Mouse (Mus musculus): ENCODE results near the gene Syt1.

The Syt1 gene

DNA sequence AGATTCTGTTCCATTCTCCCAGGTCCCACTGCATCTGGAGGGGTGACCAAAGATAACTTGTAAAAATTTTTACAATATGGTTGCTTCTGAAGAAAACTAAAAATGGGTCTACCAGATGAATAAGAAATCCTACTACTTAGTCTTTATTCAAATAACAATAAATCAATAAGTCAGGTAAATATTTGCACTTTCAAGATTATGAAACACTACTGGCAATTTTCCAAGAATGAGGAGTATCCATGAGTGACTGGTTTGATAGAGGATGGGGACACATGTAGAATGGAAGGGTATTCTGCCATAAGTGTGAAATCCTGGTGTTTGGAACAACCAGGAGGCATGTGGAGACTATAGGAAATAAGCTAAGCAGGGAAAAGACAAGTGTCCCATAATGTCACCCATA lies 124.0 kb downstream of the Syt1 start:
- intact Hi-C loops (cut with DNase I): no loop called here

DNA sequence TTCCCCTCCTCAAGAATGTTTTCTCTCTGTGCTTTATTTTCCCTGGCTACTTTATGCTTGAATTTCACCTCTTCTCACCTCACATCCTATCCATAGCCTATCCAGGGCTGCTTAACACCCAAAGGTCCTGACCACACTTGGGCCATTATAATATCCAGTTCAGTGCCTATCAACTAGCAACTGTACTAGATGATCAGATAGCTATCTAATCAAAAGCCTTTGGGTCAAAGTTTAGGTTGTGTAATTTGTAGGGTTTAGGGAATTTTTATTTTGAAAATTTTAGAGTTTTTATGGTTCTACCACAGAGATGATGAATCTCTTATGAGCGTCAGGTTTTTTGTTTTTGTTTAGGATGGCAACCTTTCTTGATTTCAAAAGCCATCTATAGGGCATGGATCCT lies 125.0 kb downstream of the Syt1 start:
- intact Hi-C loops (cut with DNase I): no loop called here

DNA sequence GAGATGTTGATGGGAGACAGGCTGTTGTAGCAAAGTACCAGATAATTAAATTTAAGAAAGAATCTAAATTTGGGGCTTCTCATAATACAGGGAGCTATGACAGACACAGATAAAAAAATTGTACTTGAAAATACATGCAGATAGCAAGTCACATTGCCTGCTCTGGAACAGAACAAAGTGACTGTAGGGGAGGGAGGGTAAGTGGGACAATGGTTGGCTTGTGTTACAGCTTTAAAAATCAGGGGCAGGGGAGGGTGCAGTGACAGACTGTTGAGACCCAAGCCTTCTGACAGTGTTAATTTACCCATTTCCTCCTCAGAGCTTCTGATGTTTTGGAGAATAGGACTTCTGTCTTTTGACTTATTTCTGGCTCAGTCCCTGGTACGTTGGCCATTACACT lies 126.3 kb downstream of the Syt1 start:
- intact Hi-C loops (cut with DNase I): no loop called here

DNA sequence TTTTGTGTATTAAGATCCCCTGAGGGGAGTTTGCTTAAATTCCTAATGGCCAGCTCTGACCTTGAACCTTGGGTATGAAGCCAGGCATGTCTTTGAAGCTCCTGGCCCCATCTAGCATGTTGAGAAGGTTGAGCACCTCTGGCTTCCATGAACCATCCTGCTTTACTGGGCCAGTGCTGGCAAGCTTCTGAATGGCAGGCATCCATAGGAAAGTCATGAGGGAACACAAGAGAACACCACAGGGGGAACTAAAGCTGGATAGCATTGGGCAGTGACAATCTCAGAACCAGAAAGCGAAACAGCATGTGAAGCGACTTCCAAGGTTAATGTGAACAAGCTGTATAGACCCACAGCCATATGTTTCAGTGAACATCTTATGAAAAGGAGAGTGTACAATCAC lies 130.4 kb downstream of the Syt1 start:
- intact Hi-C loops (cut with DNase I): no loop called here

DNA sequence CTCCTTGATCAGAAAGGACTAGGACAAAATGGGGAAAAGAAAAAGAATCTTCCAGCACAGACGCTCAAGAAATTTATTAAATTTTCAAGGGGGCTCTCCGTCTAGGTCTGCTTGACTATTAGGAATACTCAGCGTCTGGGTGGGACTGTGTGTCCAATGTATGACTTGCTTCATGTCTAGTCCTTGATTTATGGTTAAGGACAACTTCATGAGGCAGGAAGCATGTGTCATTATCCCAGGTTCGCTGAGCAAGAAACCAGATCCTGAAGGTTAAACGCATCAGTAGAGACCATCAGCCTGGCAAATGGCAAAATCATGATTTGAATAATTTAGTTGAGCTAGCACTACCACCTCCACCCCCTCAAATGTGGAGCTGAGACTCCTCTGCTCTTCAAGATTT lies 135.1 kb downstream of the Syt1 start:
- intact Hi-C loops (cut with DNase I): no loop called here

DNA sequence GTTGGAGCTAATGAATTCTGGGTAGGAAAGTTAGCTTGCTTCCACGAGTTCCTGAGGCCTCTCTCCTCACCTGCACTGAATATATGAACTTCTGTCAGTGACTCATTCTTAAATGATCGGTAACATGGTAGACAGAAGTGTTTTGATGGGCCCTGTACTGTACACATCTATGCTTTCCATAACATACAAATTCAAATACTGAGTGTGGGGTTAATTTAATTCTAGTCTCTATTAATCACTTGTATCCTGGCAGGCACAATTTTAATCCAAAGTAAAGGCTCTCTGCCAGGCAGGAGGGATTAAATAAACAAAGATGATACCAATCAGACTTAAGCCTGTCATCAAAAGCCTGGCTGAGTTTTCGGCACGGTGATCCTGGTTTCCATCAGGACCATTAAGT lies 136.1 kb downstream of the Syt1 start:
- intact Hi-C loops (cut with DNase I): no loop called here

DNA sequence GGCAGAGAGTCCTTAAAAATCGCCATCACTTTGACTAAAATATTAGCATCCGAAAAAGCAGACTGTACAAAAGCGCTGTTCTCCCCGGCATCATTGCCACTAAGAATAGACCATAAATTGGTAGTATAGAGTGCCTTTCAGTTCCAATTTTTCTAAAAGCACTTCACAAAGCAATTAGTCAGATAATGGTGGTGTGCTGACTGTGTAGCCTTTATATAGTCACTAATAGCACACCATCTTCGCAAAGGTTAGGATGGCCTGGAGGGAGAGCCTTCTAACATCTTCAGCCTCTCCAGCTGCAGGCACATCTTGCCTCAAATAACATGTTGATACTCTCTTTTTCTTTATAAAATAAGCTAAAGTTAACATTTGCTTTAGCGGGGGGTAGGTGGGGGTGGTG lies 138.4 kb downstream of the Syt1 start:
- intact Hi-C loops (cut with DNase I): no loop called here

DNA sequence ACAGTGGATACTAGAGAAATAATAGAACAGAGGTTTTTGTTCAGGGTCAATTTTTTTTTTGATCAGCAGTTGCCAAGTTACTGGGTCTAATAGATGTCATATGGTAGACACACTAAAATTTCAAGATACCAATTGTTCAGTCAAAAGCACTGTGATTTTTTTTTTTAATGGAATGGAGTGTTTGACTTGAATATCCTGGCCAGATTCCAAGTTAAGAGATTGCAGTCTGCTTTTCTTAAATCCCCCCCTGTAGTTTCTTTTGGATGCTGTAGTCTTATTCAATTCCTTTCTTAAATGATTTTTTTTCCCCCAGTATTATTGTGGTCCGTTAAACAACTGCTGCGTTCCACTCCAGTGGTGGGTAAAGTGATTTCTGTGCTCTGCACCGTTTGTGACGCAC lies 140.2 kb downstream of the Syt1 start:
- intact Hi-C loops (cut with DNase I): no loop called here

DNA sequence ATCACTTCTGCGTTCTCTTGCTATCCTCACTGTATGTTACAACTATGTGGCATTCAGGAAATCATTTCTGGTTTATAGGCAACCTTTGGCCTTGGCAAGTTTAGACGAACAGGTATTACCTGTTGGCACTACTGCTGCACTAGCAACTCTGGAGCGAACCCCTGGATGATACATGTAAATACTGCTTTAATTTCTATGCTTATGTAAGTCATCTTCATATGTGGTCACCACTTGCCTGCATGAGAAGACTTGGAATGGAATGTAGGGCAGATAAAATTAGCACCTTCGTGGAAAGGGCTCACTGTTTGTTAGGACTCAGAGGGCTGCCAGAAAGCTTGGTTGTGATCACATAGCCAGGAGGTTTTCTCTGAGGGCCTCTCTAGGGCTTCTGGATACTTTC lies 142.6 kb downstream of the Syt1 start:
- intact Hi-C loops (cut with DNase I): no loop called here

DNA sequence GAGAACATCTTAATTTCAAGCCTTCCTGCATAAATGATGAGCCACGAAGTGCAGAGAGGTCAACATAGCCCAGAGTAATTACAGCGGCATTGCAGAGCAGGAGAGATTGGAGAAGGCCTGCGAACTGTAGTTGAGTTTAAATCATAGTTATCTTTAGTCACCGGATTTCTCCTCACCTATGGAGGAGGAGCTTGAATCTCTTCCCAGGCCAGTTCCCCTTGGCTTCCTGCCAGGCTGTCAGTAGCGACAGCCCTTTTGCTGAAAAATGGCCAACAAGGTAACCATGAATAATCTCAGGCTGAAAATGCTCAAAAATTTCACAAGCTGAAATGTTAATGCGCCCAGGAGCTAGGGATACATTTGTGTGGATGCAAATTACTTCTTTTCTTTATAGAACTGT lies 143.6 kb downstream of the Syt1 start:
- intact Hi-C loops (cut with DNase I): no loop called here

DNA sequence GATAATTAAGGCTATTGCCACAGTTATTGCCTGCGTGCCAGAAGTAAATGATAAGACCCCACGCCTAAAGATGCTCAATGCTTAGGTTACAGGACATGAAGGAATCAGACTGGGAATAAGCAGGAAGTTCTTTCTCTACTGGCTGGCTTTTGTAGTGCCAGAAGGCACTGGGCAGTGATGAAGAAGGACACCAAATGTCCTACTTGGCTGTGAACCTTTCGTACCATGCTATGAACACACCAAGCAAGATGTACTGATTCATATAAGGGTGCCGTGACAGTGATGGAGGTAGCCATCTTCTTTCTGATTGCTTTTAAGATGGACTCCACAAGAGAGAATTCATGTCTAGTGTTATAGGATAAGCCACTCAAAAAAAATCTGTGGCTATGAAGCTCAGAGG lies 145.2 kb downstream of the Syt1 start:
- intact Hi-C loops (cut with DNase I): no loop called here

DNA sequence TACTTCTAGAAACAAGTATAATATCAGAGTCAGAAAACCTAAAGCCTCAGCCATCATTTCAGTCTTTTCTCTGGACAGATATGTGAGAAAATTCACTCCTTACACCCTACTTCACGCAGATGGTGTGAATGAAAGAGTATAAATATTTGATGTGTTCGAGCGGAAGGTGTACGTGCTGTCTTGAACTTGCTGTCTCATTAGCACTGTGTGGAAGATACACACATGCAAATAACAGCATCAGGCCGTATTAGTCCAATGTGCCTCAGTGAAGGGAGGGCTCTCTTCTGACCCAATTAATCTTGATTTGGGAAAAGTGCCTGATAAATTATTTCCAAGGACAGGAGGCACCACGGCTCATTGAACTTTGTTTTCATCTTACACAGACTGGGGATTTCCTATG lies 154.8 kb downstream of the Syt1 start:
- intact Hi-C loops (cut with DNase I): no loop called here

DNA sequence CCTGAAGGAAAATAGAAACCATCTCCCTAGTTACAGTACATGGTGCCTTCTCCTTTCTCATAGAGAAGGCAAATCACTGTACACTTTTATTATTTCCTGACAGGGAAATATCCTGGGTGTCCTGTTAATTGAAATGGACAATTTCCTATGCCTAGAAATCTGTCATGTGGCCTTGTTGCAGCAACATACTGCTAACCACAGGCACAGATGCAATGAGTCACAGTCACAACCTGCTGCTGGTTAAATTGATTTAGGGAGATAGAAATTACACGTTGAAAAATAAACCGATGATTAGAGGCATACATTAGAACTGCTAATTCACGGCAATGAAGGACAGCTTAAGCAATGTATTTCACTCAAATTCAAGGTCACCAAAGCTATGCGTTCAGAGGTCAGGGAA lies 158.0 kb downstream of the Syt1 start:
- intact Hi-C loops (cut with DNase I): no loop called here

DNA sequence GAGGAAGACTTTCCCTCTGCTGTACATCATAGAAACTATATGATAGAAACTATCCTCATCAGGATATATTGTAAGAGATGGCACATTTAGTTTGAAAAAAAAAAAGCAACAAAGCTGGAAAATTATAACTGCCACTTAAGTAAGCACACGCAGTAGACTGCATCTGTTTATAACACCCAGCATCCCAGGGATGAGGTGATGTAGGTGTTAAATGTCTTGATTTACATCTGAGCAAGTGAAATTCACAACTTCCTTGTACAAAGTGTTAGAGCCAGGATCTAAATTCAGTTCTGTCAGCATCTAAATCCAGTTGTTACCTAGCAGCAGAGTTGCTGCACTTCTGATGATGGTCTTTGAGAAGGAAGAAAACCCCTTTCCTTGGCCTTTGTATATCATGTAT lies 173.3 kb downstream of the Syt1 start:
- intact Hi-C loops (cut with DNase I): no loop called here

DNA sequence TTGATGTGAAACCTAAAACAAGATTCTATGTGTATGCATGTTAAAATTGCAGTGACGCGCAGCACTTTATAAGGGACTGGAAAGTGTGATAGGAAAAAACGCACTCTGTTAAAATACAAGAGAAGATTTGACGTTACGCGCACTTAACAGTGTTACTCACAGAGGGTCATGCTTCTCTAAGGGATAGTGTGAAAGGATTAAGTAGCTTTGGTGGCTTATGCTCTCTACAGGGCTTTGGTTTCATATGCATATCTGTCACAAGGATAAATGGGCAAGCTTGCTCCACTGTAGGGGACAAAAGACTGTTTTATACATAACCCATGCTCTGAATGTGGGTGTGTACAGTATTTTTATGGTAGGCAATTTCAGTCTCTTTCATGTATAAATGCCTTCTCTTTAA lies 178.5 kb downstream of the Syt1 start:
- intact Hi-C loops (cut with DNase I): no loop called here

DNA sequence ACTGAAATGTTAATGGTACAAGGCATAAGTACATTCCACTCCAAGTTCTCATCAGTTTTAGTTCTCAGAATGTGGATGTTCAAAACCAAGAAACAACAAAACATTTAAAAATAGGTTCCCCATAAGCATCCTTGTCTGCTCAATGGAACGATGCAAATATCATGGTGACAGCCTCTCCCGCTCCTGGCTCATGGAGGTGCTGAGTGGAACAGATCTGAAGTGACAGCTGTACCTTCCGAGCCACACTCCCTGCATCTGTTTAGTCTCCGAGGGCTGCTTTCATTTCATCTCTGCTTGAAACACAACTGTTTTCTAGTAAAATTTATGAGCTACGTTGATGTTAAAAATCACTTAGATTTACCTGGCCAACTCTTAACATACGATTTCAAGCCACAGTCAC lies 179.0 kb downstream of the Syt1 start:
- intact Hi-C loops (cut with DNase I): no loop called here

DNA sequence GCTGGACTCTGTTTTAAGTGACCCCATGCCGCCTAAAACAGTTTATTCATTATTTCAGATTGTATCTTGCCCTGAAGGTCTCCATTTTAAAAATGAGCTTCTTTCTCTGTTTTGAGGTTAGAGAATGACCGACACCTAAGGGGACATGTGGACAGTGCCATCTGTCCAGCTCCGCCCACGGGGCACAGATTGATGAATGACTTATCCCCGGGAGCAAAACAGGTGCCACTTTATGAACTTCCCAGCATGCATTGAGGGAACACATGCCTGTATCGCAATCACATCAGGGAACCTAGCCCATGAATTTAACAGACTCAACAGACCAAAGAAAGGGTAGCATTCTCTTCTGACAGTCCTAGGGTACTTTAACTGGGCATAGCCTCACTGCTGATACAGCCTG lies 188.5 kb downstream of the Syt1 start:
- intact Hi-C loops (cut with DNase I): no loop called here

DNA sequence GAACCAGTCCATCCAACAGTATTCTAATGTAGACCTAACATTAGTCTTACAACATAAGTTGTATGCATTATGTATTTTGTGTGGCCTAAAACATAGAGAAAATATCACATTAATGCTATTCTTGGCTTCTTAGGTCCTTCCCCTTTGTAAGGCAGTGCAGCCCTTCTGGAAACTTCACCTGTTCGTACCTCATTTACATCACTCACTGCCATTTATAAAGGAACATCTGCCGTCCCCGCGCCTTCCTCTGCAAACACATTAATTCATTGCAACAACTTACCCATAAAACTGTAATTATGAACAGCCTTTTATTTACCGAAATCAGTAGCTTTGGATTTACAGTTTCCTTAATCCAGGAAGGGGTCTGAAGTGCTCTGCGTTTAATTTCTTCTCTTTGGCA lies 195.4 kb downstream of the Syt1 start:
- intact Hi-C loops (cut with DNase I): no loop called here

DNA sequence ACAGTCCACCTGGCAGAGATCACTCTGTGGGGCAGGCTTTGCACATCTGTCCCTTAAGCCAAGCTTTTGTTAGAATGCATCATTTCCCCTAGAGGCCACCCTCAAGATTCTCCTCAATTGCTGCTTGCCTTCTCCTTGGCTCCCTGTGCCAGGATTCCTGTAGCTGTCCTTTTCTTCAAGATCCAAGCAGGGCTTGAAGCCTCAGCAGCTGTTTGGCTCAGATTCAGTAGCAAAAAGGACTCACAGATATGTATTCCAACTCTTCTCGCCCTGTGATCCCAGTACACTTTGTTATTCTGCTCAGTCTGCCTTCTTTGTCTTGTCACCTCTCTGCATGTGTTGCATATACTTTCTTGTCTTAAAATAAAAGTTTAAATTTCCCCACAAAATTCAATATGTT lies 206.4 kb downstream of the Syt1 start:
- intact Hi-C loops (cut with DNase I): no loop called here

DNA sequence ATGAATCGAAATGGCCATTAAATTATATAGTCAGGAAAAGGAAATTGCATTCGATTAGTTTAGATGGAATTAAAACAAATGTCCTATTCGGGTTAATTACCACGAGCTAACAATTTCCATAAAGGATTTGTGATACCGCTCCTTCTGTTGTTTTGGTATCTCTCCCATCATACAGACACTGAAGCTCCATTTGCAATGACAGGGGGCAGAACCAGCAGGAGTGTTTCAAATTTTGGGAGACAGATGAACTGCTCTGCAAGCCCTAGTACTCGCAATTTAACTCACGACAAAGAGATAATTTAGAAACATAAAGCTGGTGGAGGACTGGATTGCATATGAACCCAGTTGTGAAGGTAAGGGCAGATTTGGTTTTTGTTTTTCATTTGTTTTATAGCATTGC lies 210.0 kb downstream of the Syt1 start:
- intact Hi-C loops (cut with DNase I): no loop called here

DNA sequence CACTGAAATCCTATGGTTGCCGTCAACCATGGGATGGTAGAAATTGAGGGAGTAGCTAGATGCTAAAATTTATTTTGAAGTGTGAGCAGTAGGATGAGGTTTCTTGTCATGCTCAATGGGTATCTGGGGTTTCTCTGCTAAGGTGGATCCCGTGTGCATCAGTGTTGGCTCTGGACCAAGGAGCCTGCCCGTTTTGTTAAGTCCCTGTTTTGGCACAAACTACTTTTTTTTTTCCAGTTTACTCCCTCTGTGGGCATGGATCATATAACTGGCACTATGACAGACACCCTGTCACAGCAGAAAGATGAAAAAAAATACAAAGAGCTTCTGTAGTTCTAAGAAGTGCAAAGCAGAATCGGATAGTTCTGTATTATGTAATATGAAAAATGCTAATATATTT lies 212.0 kb downstream of the Syt1 start:
- intact Hi-C loops (cut with DNase I): no loop called here

DNA sequence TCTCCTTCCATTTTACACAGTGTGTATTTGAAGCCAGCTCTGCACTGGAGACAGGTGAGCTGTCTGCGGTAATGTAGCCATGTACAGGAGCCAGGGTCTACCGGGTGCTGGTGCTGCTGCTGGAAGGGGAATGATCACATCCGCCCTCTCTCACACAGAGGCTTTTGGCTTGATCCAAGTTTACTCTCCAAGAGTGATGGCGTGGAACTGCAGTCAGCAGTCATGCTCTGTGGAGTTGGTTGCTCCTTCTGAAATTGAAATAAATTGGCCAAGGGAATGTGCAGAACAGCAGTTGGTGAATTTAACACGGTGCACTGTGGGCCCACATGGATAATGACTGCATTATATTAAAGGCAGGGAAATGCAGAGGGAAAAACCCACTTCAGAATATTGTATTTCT lies 228.0 kb downstream of the Syt1 start:
- intact Hi-C loops (cut with DNase I): no loop called here

DNA sequence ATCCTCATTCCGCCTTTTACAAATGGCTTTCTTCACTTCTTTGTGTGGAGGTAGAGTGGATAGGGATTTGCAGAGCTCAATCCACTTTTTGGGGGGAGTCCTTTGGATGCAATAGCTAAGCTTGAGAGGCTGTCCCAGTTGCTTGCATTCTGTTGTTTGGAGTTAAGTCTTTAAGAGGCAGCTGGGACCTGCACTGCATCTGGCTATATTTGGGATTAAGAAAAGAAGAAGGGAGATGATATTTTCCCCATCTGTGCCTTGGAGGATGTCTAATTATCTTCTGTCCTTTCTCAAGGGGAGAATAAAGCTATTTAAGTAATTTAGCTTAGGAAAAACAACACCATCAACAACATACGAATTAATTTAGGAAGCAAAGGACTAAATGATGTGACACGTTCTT lies 230.2 kb downstream of the Syt1 start:
- intact Hi-C loops (cut with DNase I): no loop called here

DNA sequence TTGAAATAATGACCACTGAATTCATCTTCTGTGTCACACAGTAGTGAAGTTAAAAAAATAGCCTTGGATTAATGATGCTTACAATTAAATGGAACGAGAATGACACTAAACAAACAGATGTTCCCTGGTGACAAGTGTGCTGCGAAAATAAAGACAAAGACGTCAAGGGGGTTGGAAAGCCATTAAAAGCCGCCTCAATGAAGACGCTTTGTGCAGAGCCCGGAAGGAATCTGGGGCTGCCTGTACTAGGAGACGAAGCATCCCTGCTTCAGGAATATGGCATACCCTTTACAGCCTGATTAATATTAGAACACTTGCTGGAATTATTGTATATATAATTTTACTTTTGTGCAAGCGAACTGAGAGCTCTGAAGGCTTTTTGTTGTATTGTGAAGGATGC lies 234.0 kb downstream of the Syt1 start:
- intact Hi-C loops (cut with DNase I): no loop called here

DNA sequence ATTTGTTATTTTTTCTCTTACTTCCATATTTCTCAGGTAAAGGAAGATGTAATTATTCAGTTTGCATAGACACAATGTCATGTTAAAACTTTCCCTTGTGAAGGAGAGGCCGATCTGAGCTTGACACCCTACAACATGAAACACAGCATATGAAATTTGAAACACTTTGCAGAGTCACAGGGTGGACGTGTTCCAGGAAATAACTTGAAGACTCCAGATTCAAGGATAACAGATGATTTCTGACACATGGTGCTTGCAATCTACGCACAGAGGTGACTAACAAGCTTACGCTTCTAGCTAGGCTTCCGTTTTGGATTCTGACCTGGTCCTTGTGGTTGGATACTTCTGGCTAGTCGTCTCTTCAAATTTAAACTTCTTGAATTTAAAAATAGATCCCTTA lies 239.7 kb downstream of the Syt1 start:
- intact Hi-C loops (cut with DNase I): no loop called here
